ENCODE assay signal across 8 mouse cellular contexts in the genomic region with DNA sequence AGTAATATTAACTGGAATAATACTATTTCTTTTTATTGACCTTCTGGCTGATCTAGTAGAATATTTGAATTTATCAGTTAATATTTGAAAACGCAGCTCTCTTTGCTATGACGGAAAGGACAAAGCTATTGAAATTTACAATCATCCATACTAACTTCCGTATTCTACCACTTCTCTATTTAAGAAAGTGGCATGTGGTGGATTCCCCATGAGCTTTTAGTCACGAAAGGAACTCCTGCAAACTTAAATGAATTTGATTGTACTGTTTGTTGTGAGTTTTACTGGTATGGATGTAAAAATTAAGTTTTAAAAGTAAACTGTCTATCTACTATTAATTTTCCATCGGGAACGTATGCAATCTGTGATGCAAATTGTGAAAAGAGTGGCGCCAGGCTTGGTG. TPM values are rescaled to one million over a fixed set of nuclear protein-coding genes. Genes with fewer than 3 reads are reported as not detected.
DNase-seq lines count a peak whose midpoint lies in the region; ATAC-seq and TF ChIP-seq lines count a peak whose summit lies in the region.

No protein-coding gene starts in this region.

- no peak for ATAC-seq in kidney, embryonic 14.5 days (ENCODE audit: low FRiP score, low TSS enrichment)
- no peak for ATAC-seq in hindbrain, postnatal 0 days
- ATAC-seq in midbrain, postnatal 0 days (ENCODE audit: low FRiP score), result no peak

- peaks cover 4% of the 10 kb centered on the region for H3K4me1 ChIP-seq in kidney, embryonic 14.5 days (ENCODE audit: control insufficient read depth, insufficient read depth, low read length)
- no peaks in the 10 kb centered on the region; the same call in 1 of the 2 replicates for H3K4me1 ChIP-seq in bone marrow, adult 2 months (ENCODE audit: control insufficient read depth, insufficient read depth, low read length)
- no peaks in the 10 kb centered on the region for H3K4me1 ChIP-seq in hindbrain, postnatal 0 days (ENCODE audit: insufficient read depth, low read length)
- H3K4me1 ChIP-seq in midbrain, postnatal 0 days (ENCODE audit: insufficient read depth, low read length), result peaks cover 5% of the 10 kb centered on the region; the same call in 1 of the 2 replicates

- peak overlapping the region; percentile 58 for H3K4me3 ChIP-seq in kidney, embryonic 14.5 days (ENCODE audit: low read length)
- peak overlapping the region; percentile 85 for H3K4me3 ChIP-seq in bone marrow, adult 2 months (replicated peaks; ENCODE audit: control insufficient read depth, low read depth, low read length)
- peak overlapping the region; percentile 51 for H3K4me3 ChIP-seq in hindbrain, postnatal 0 days (ENCODE audit: low read length)
- H3K4me3 ChIP-seq in midbrain, postnatal 0 days (ENCODE audit: low read depth, low read length), result peak overlapping the region; percentile 47

- no peaks in the 10 kb centered on the region for H3K9me3 ChIP-seq in kidney, embryonic 14.5 days (ENCODE audit: control insufficient read depth, low read length)
- no peaks in the 10 kb centered on the region for H3K9me3 ChIP-seq in hindbrain, postnatal 0 days (ENCODE audit: low read length)
- H3K9me3 ChIP-seq in midbrain, postnatal 0 days (ENCODE audit: low read length), result no peaks in the 10 kb centered on the region

- peak overlapping the region; percentile 59; the same call in 1 of the 2 replicates for H3K9ac ChIP-seq in kidney, embryonic 14.5 days (ENCODE audit: low read depth, low read length)
- H3K9ac ChIP-seq in hindbrain, postnatal 0 days (replicated peaks; ENCODE audit: low read length), result peak overlapping the region; percentile 57; the same call in 1 of the 2 replicates
- peak overlapping the region; percentile 71; the same call in 1 of the 2 replicates for H3K9ac ChIP-seq in midbrain, postnatal 0 days (replicated peaks; ENCODE audit: low read length, poor library complexity, severe bottlenecking)

- no peak for DNase-seq in kidney, postnatal 25 days
- DNase-seq in hindbrain, postnatal 0 days (ENCODE audit: low spot score), result no peak
- no peak for DNase-seq in midbrain, postnatal 0 days (ENCODE audit: low spot score)
- DNase-seq in natural killer cell, adult 2 months (ENCODE audit: low spot score in 2 of 2), result no peak
- DNase-seq in left cerebral cortex, adult 9 months (ENCODE audit: low spot score in 2 of 2), result no peak
- no peak for DNase-seq in layer of hippocampus, postnatal 14 days (ENCODE audit: low spot score in 2 of 2)

- H3K36me3 ChIP-seq in kidney, embryonic 14.5 days (ENCODE audit: control insufficient read depth, insufficient read depth, low read length), result no peaks in the 10 kb centered on the region
- no peaks in the 10 kb centered on the region for H3K36me3 ChIP-seq in hindbrain, postnatal 0 days (ENCODE audit: insufficient read depth, low read length)
- no peaks in the 10 kb centered on the region for H3K36me3 ChIP-seq in midbrain, postnatal 0 days (ENCODE audit: insufficient read depth, low read length)

- 41% methylated on average over 7 of the region's 7 CpGs for WGBS in kidney, embryonic 14.5 days
- 15% methylated on average over 7 of the region's 7 CpGs for WGBS in bone marrow, adult 2 months
- 32% methylated on average over 7 of the region's 7 CpGs for WGBS in hindbrain, postnatal 0 days
- WGBS in midbrain, postnatal 0 days, result 42% methylated on average over 7 of the region's 7 CpGs

- no peaks in the 10 kb centered on the region for H3K27me3 ChIP-seq in kidney, embryonic 14.5 days (ENCODE audit: control insufficient read depth, insufficient read depth, low read length)
- H3K27me3 ChIP-seq in hindbrain, postnatal 0 days (ENCODE audit: insufficient read depth, low read length), result no peaks in the 10 kb centered on the region
- no peaks in the 10 kb centered on the region for H3K27me3 ChIP-seq in midbrain, postnatal 0 days (ENCODE audit: insufficient read depth, low read length)

- no peak overlapping the region for H3K27ac ChIP-seq in kidney, embryonic 14.5 days (ENCODE audit: low read depth, low read length)
- H3K27ac ChIP-seq in bone marrow, adult 2 months (ENCODE audit: control insufficient read depth, insufficient read depth, low read depth, low read length, poor library complexity), result peak overlapping the region; percentile 49; the same call in 1 of the 2 replicates
- 0 out of 2 replicates have a peak overlapping the region, but pooled peaks have one; percentile 65 for H3K27ac ChIP-seq in hindbrain, postnatal 0 days
- no peak overlapping the region for H3K27ac ChIP-seq in midbrain, postnatal 0 days (ENCODE audit: low read depth, low read length)

- peak overlapping the region; percentile 74 for H3K4me2 ChIP-seq in kidney, embryonic 14.5 days (replicated peaks; ENCODE audit: low read depth, low read length)
- H3K4me2 ChIP-seq in hindbrain, postnatal 0 days (ENCODE audit: low read depth, low read length), result peak overlapping the region; percentile 91
- H3K4me2 ChIP-seq in midbrain, postnatal 0 days (ENCODE audit: low read depth, low read length, poor library complexity, severe bottlenecking), result peak overlapping the region; percentile 84

- no peak for TF ChIP-seq CTCF in bone marrow, adult 2 months (IDR thresholded peaks at IDR 0.05; ENCODE audit: control insufficient read depth, insufficient read depth, low read length)
- TF ChIP-seq CTCF in hindbrain, postnatal 0 days (IDR thresholded peaks at IDR 0.05; ENCODE audit: low read depth), result no peak
- no peak for TF ChIP-seq CTCF in midbrain, postnatal 0 days (IDR thresholded peaks at IDR 0.05)

- no peak for TF ChIP-seq POLR2A in bone marrow, adult 2 months (IDR thresholded peaks at IDR 0.05; ENCODE audit: borderline replicate concordance, control insufficient read depth, low read depth, low read length)

RNA-seq across cellular contexts. Expression of a gene that starts 0.8 kb away (rescaled TPM):
- 3.0 and 3.6 TPM in 2 replicates for polyA plus RNA-seq in kidney, embryonic 14.5 days (2014; fragmentation: Nextera tagmentation; extraction: Ambion mirVana)
- 3.3 and 4.0 TPM in 2 replicates for polyA plus RNA-seq in bone marrow, adult 2 months (2011; ENCODE audit: insufficient read depth, insufficient read length, low replicate concordance, missing spikeins)
- 2.0 and 2.1 TPM in 2 replicates for total RNA-seq in hindbrain, postnatal 0 days (2014; rRNA removed)
- 2.1 and 2.3 TPM in 2 replicates for polyA plus RNA-seq in hindbrain, postnatal 0 days (2015; fragmentation: Nextera tagmentation; extraction: Ambion mirVana)
- 2.9 and 4.1 TPM in 2 replicates for total RNA-seq in midbrain, postnatal 0 days (2014; rRNA removed)
- polyA plus RNA-seq in midbrain, postnatal 0 days (2015; fragmentation: Nextera tagmentation; extraction: Ambion mirVana), result 1.9 and 2.1 TPM in 2 replicates
- 1 to 10 TPM; 6.9 to 7.2 TPM for total RNA-seq in layer of hippocampus, postnatal 14 days (2021)

RNA-seq across cellular contexts. Expression of a gene that starts 30.7 kb away (rescaled TPM):
- polyA plus RNA-seq in kidney, embryonic 14.5 days (2014; fragmentation: Nextera tagmentation; extraction: Ambion mirVana), result 22.8 and 24.3 TPM in 2 replicates
- 1.7 and 2.6 TPM in 2 replicates for polyA plus RNA-seq in bone marrow, adult 2 months (2011; ENCODE audit: insufficient read depth, insufficient read length, low replicate concordance, missing spikeins)
- 6.5 and 8.7 TPM in 2 replicates for total RNA-seq in hindbrain, postnatal 0 days (2014; rRNA removed)
- 13.2 and 15.5 TPM in 2 replicates for polyA plus RNA-seq in hindbrain, postnatal 0 days (2015; fragmentation: Nextera tagmentation; extraction: Ambion mirVana)
- total RNA-seq in midbrain, postnatal 0 days (2014; rRNA removed), result 11.5 and 13.5 TPM in 2 replicates
- polyA plus RNA-seq in midbrain, postnatal 0 days (2015; fragmentation: Nextera tagmentation; extraction: Ambion mirVana), result 15.7 and 18.5 TPM in 2 replicates
- total RNA-seq in layer of hippocampus, postnatal 14 days (2021), result 10 to 100 TPM; 12.9 to 13.4 TPM

RNA-seq across cellular contexts. Expression of a gene that starts 47.3 kb away (rescaled TPM):
- polyA plus RNA-seq in kidney, embryonic 14.5 days (2014; fragmentation: Nextera tagmentation; extraction: Ambion mirVana), result 9.4 and 14.1 TPM in 2 replicates
- 2.7 and 6.8 TPM in 2 replicates for polyA plus RNA-seq in bone marrow, adult 2 months (2011; ENCODE audit: insufficient read depth, insufficient read length, low replicate concordance, missing spikeins)
- total RNA-seq in hindbrain, postnatal 0 days (2014; rRNA removed), result 3.1 and 3.4 TPM in 2 replicates
- polyA plus RNA-seq in hindbrain, postnatal 0 days (2015; fragmentation: Nextera tagmentation; extraction: Ambion mirVana), result 7.8 and 7.9 TPM in 2 replicates
- total RNA-seq in midbrain, postnatal 0 days (2014; rRNA removed), result 1.5 and 5.4 TPM in 2 replicates
- 8.9 and 10.5 TPM in 2 replicates for polyA plus RNA-seq in midbrain, postnatal 0 days (2015; fragmentation: Nextera tagmentation; extraction: Ambion mirVana)
- total RNA-seq in layer of hippocampus, postnatal 14 days (2021), result 1 to 10 TPM; 4.0 TPM

Comparison
In these comparisons a context has a peak if more than half of its experiments do, and no peak if none do; other contexts are left out.
1. H3K27ac ChIP-seq: peak in bone marrow, adult 2 months (single experiment) and hindbrain, postnatal 0 days (single experiment); none in kidney, embryonic 14.5 days (single experiment) and midbrain, postnatal 0 days (single experiment).
2. Peak in every context shown above with its lines, with median percentiles within 50 percentile points of each other: H3K4me2 ChIP-seq, H3K4me3 ChIP-seq and H3K9ac ChIP-seq.